9 mouse cellular contexts compared by ENCODE assay signal in the genomic region with DNA sequence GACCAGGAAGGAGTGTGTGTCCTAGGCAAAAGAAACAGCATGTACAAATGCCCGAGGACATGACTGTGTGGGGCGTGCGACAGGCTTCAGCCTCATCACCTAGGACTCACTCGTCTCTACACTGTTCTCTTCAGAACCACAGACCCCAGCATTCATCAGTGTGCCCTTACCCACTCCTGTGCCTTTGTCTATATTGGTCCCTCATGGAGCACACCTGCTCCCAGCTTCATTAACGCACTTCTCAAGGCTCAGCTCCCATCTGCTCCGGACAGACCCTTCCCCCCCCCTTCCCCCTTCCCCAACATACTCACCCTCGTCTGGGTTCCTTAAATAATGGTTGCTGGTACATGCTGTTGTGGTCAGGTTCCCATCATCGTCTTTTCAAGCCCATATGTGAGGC. TPM values are rescaled to one million over a fixed set of nuclear protein-coding genes. Genes with fewer than 3 reads are reported as not detected.
DNase-seq lines count a peak whose midpoint lies in the region; ATAC-seq and TF ChIP-seq lines count a peak whose summit lies in the region.
"Had no signal": no experiment of that assay in that cellular context is flagged by ENCODE, and none has a peak within 500 bp of the region (broad histone marks: within the 10 kb centered on the region; RNA-seq: fewer than 3 reads in every experiment).

No protein-coding gene starts in this region.

- no peaks in the 10 kb centered on the region for H3K9me3 ChIP-seq in heart, embryonic 12.5 days (replicated peaks)
- no peaks in the 10 kb centered on the region for H3K9me3 ChIP-seq in MEL (replicated peaks; ENCODE audit: insufficient read depth, low read length)
- H3K9me3 ChIP-seq in forebrain, postnatal 0 days (ENCODE audit: low read length): no peaks in the 10 kb centered on the region
- no peaks in the 10 kb centered on the region for H3K9me3 ChIP-seq in liver, embryonic 16.5 days (replicated peaks; ENCODE audit: control insufficient read depth, low read length)

- H3K36me3 ChIP-seq in heart, embryonic 12.5 days: peaks cover 13% of the 10 kb centered on the region
- H3K36me3 ChIP-seq in heart, adult 2 months (ENCODE audit: control insufficient read depth, insufficient read depth, low read length): no peaks in the 10 kb centered on the region
- peaks cover 0 to under 1% of the 10 kb centered on the region in 2 experiments; a peak in 2 of 4 replicates for H3K36me3 ChIP-seq in MEL (ENCODE audit: control insufficient read depth in 1 of 2, insufficient read depth in 2 of 2, low read length in 2 of 2)
- H3K36me3 ChIP-seq in forebrain, postnatal 0 days (ENCODE audit: insufficient read depth): no peaks in the 10 kb centered on the region
- H3K36me3 ChIP-seq in liver, embryonic 16.5 days (ENCODE audit: control insufficient read depth, insufficient read depth): peaks cover 22% of the 10 kb centered on the region

- WGBS in heart, embryonic 12.5 days: 59% methylated on average over 8 of the region's 8 CpGs
- 77% methylated on average over 8 of the region's 8 CpGs for WGBS in heart, adult 2 months
- 46% methylated on average over 8 of the region's 8 CpGs for WGBS in forebrain, postnatal 0 days
- WGBS in liver, embryonic 16.5 days (ENCODE audit: insufficient replicate concordance): 46% methylated on average over 8 of the region's 8 CpGs

- TF ChIP-seq EP300 in heart, adult 2 months (IDR thresholded peaks at IDR 0.05; ENCODE audit: insufficient read depth, low read depth, low read length): no peak
- TF ChIP-seq EP300 in MEL (IDR thresholded peaks at IDR 0.05; ENCODE audit: low read depth in 1 of 2, low read length in 2 of 2): no peak

- peak overlapping the region; percentile 95 for H3K4me2 ChIP-seq in heart, embryonic 12.5 days
- 0 out of 2 replicates have a peak overlapping the region, but pooled peaks have one; percentile 99 for H3K4me2 ChIP-seq in forebrain, postnatal 0 days (ENCODE audit: low read depth)
- H3K4me2 ChIP-seq in liver, embryonic 16.5 days (ENCODE audit: low read depth, low read length): peak overlapping the region; percentile 93

- no peak for TF ChIP-seq CTCF in heart, adult 2 months (IDR thresholded peaks at IDR 0.05)
- TF ChIP-seq CTCF in MEL (IDR thresholded peaks at IDR 0.05 in 2 of 3, conservative IDR thresholded peaks at IDR 0.05 in 1 of 3; ENCODE audit: control insufficient read depth in 1 of 3, insufficient read depth in 1 of 3, low read depth in 2 of 3, low read length in 3 of 3, poor library complexity in 1 of 3, severe bottlenecking in 1 of 3): no peak
- no peak for TF ChIP-seq CTCF in forebrain, postnatal 0 days (IDR thresholded peaks at IDR 0.05; ENCODE audit: low read depth)

- no peak for ATAC-seq in heart, embryonic 12.5 days (ENCODE audit: insufficient number of reproducible peaks, low FRiP score)
- ATAC-seq in forebrain, postnatal 0 days: no peak
- no peak for ATAC-seq in liver, embryonic 16.5 days (ENCODE audit: low read depth)
- ATAC-seq: activated CD4-positive, CD25-positive, alpha-beta regulatory T cell, adult 4 months had no signal

- DNase-seq in heart, adult 2 months: no peak
- DNase-seq in MEL (ENCODE audit: low read depth, low spot score) (no peak), adipocyte (ENCODE audit: low spot score) (no peak)
- no peak for DNase-seq in forebrain, postnatal 0 days
- DNase-seq in thymus, adult 18-20 months: no peak
- DNase-seq in thymus, postnatal 25 days: no peak

- intact Hi-C loops in heart, adult 2 months (cut with DNase I): no loop called here

- no peaks in the 10 kb centered on the region for H3K79me2 ChIP-seq in heart, adult 2 months (replicated peaks; ENCODE audit: control insufficient read depth, insufficient read depth, low read length)
- no peaks in the 10 kb centered on the region; the same call in 1 of the 2 replicates for H3K79me2 ChIP-seq in MEL (ENCODE audit: control insufficient read depth, insufficient read depth, low read length, poor library complexity)

- H3K4me3 ChIP-seq in heart, embryonic 12.5 days: peak overlapping the region; percentile 76
- no peak overlapping the region for H3K4me3 ChIP-seq in heart, adult 2 months
- peak overlapping the region; percentile 43 to 64 for H3K4me3 ChIP-seq in MEL (ENCODE audit: control insufficient read depth in 1 of 2, insufficient read depth in 1 of 2, low read depth in 2 of 2, low read length in 2 of 2)
- no peak overlapping the region for H3K4me3 ChIP-seq in forebrain, postnatal 0 days (ENCODE audit: low read depth, low read length)
- H3K4me3 ChIP-seq in liver, embryonic 16.5 days (ENCODE audit: low read depth, low read length): peak overlapping the region; percentile 77

- peak overlapping the region; percentile 41 for H3K9ac ChIP-seq in heart, embryonic 12.5 days
- no peak overlapping the region for H3K9ac ChIP-seq in heart, adult 2 months (ENCODE audit: low read depth, low read length)
- peak overlapping the region; percentile 76 for H3K9ac ChIP-seq in MEL (ENCODE audit: control insufficient read depth, low read depth, low read length, poor library complexity, severe bottlenecking)
- H3K9ac ChIP-seq in forebrain, postnatal 0 days: no peak overlapping the region
- peak overlapping the region; percentile 88 for H3K9ac ChIP-seq in liver, embryonic 16.5 days (ENCODE audit: low read depth, low read length)

- TF ChIP-seq POLR2A in heart, adult 2 months (IDR thresholded peaks at IDR 0.05; ENCODE audit: insufficient read depth, low read depth, low read length): no peak
- no peak for TF ChIP-seq POLR2A in MEL (IDR thresholded peaks at IDR 0.05; ENCODE audit: control insufficient read depth in 1 of 2, insufficient read depth in 1 of 2, low read depth in 1 of 2, low read length in 2 of 2, poor library complexity in 1 of 2)

- H3K27ac ChIP-seq in heart, embryonic 12.5 days (ENCODE audit: poor library complexity, severe bottlenecking): peak overlapping the region; percentile 86
- H3K27ac ChIP-seq in heart, adult 2 months: no peak overlapping the region; the same call in 1 of the 2 replicates
- peak overlapping the region; percentile 63 for H3K27ac ChIP-seq in MEL (ENCODE audit: control insufficient read depth, low read depth, low read length)
- H3K27ac ChIP-seq in forebrain, postnatal 0 days (ENCODE audit: low read depth, low read length): no peak overlapping the region
- peak overlapping the region; percentile 97 for H3K27ac ChIP-seq in liver, embryonic 16.5 days (ENCODE audit: low read length)

- no peaks in the 10 kb centered on the region for H3K27me3 ChIP-seq in heart, embryonic 12.5 days (replicated peaks)
- H3K27me3 ChIP-seq in heart, adult 2 months (ENCODE audit: control insufficient read depth, insufficient read depth, low read length): no peaks in the 10 kb centered on the region
- no peaks in the 10 kb centered on the region for H3K27me3 ChIP-seq in MEL (ENCODE audit: control insufficient read depth in 1 of 2, insufficient read depth in 2 of 2, low read length in 2 of 2)
- H3K27me3 ChIP-seq in forebrain, postnatal 0 days (ENCODE audit: insufficient read depth, low read length): no peaks in the 10 kb centered on the region
- H3K27me3 ChIP-seq in liver, embryonic 16.5 days (ENCODE audit: control insufficient read depth, insufficient read depth, low read depth, low read length): no peaks in the 10 kb centered on the region

- peaks cover 26% of the 10 kb centered on the region for H3K4me1 ChIP-seq in heart, embryonic 12.5 days (replicated peaks)
- H3K4me1 ChIP-seq in heart, adult 2 months (ENCODE audit: control insufficient read depth, insufficient read depth, low read length): peaks cover 4% of the 10 kb centered on the region
- H3K4me1 ChIP-seq in MEL (ENCODE audit: control insufficient read depth in 1 of 2, insufficient read depth in 2 of 2, low read length in 2 of 2): peaks cover 0 to 12% of the 10 kb centered on the region in 2 experiments; a peak in 2 of 4 replicates
- H3K4me1 ChIP-seq in forebrain, postnatal 0 days (ENCODE audit: insufficient read depth): 0 out of 2 replicates have a peak, but pooled peaks cover 3% of the 10 kb centered on the region
- H3K4me1 ChIP-seq in liver, embryonic 16.5 days (ENCODE audit: control insufficient read depth, low read depth, low read length): peaks cover 35% of the 10 kb centered on the region

- TF ChIP-seq RAD21 in MEL (IDR thresholded peaks at IDR 0.05; ENCODE audit: low read depth, low read length): no peak

TF ChIP-seq in MEL, 35 proteins besides CTCF, POLR2A, EP300 and RAD21:
- TF ChIP-seq POLR2AphosphoS5 (IDR thresholded peaks at IDR 0.05; ENCODE audit: borderline replicate concordance, low read depth, low read length): no peak
- TF ChIP-seq SMC3 (IDR thresholded peaks at IDR 0.05; ENCODE audit: low read depth, low read length): no peak
- TF ChIP-seq SIN3A (IDR thresholded peaks at IDR 0.05; ENCODE audit: low read length): no peak
- TF ChIP-seq CHD2 (IDR thresholded peaks at IDR 0.05; ENCODE audit: low read length): no peak
- TF ChIP-seq TCF12 (IDR thresholded peaks at IDR 0.05; ENCODE audit: low read depth, low read length): no peak
- no peak for TF ChIP-seq BHLHE40 (IDR thresholded peaks at IDR 0.05; ENCODE audit: borderline replicate concordance, low read depth, low read length)
TF ChIP-seq in MEL: peak in this region for 0.

RNA-seq across cellular contexts. Expression of a gene that starts 1.0 kb away (rescaled TPM):
- 11.6 and 11.8 TPM in 2 replicates for polyA plus RNA-seq in heart, embryonic 12.5 days (2016; fragmentation: Nextera tagmentation; extraction: Ambion mirVana)
- 1 to 10 TPM; 1.6 to 2.4 TPM for total RNA-seq in heart, adult 2 months (2021)
- 1.8 and 2.7 TPM in 2 replicates for polyA plus RNA-seq in heart, adult 2 months (2012; rRNA removed)
- 1.8 and 2.8 TPM in 2 replicates for total RNA-seq in MEL (2012; rRNA removed)
- 1 to 10 TPM in 1 of 2 experiments, not detected in 1; 4.2 TPM for polyA plus RNA-seq in MEL (2012; ENCODE audit: insufficient read depth in 1 of 2, insufficient read length in 2 of 2, low read depth in 1 of 2, low replicate concordance in 2 of 2, missing spikeins in 1 of 2)
- 1.5 and 4.5 TPM in 2 replicates for total RNA-seq in forebrain, postnatal 0 days (2014; rRNA removed)
- 1.1 and 1.9 TPM in 2 replicates for polyA plus RNA-seq in forebrain, postnatal 0 days (2015; fragmentation: Nextera tagmentation; extraction: Ambion mirVana)
- polyA plus RNA-seq in liver, embryonic 16.5 days (2015; fragmentation: Nextera tagmentation; extraction: Ambion mirVana): 10.4 and 11.8 TPM in 2 replicates
- polyA plus RNA-seq: activated CD4-positive, CD25-positive, alpha-beta regulatory T cell, adult 4 months had no signal

Comparison
In these comparisons a context has a peak if more than half of its experiments do, and no peak if none do; other contexts are left out.
1. H3K27ac ChIP-seq: peak in heart, embryonic 12.5 days (single experiment), MEL (single experiment) and liver, embryonic 16.5 days (single experiment); none in heart, adult 2 months (single experiment) and forebrain, postnatal 0 days (single experiment).
2. H3K4me3 ChIP-seq: peak in heart, embryonic 12.5 days (single experiment), MEL (2 of 2) and liver, embryonic 16.5 days (single experiment); none in heart, adult 2 months (single experiment) and forebrain, postnatal 0 days (single experiment).
3. H3K9ac ChIP-seq: peak in heart, embryonic 12.5 days (single experiment), MEL (single experiment) and liver, embryonic 16.5 days (single experiment); none in heart, adult 2 months (single experiment) and forebrain, postnatal 0 days (single experiment).
4. Peak in every context shown above with its lines, with median percentiles within 50 percentile points of each other: H3K4me2 ChIP-seq.